Mouse (Mus musculus): ENCODE data around the gene Ndufa13.

Ndufa13 gene

GRCm38 (mm10) chr8:69849899-69850298 lies 52.5 kb downstream of the Ndufa13 start:
- in situ Hi-C loops (cut with MboI; ENCODE audit: unreplicated experiment in 2 of 2), result loop anchor here (10.0 to 25.0 kb wide), 2 partner anchors 215 to 513 kb away; no protein-coding TSS in a partner anchor

DNA sequence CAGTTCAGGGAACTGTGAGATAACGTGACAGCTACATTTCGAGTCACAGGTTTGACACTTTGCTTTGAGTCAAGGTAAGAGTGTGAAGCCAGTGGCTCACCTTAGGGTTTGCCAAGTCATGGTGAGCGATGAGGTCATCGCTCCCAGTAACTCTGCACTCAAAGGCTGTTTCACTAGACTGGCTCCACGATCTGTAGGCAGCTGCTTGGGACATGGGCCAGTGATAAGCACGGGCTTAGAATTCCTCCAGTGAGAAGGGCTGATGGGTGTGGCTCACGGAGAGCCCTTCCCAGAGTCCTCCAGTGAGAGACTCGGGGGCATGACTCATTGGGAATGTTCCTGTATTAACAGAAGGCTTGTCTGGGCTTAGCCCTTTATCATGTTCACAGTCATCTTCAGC lies 53.4 kb downstream of the Ndufa13 start:
- in situ Hi-C loops (cut with MboI; ENCODE audit: unreplicated experiment in 2 of 2), result no loop called here

- in situ Hi-C loops (cut with MboI; ENCODE audit: unreplicated experiment in 2 of 2), result no loop called here
Observed at GRCm38 (mm10) chr8:69847167-69848065, 54.9 kb downstream of the Ndufa13 start.

Measured in v-Abl transformed pro-B cells (cell line).